8 mouse cellular contexts compared by ENCODE assay signal in the genomic region with DNA sequence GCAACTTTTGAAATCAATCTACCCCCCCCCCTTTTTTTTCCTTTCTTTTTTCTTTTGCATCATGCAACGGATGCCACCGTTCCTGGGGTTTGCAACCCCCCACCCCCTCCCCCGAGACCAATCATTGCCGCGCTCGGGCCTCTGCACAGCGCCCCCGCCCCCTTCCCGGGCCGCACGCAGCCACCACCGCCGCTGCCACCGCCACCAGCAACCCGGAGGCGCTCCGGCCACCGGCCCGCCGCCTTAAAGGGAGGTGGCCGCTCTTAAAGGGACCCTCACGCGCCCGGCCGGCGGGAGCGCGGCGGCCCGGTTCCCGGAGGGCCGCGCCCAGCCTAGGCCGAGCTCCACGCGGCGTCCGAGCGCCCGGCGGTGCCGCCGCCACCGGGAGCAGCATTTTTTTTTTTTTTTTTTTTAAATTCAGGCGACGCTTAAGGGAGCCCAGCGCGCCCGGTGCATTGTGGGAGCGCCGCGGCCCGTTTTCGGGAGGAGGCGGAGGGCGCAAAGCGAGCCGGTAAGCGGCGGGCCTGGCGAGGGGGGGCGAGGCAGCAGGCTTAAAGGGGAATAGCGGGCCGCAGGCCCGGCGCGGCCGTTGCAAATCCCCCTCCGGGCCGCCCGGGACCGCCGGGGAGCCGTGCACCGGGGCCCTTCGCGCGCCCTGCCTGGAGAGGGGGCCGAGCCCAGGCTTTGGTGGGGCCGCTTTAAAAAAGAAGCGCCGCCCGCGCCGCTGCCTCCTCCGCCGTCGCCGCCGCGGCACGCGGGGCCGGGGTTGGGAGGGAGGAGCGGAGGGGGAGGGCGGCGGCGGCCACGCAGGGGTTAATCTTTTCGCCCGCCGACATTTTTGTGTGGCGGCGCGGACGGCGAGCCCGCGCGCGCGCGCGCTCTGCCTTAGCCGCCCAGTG. TPM values are rescaled to one million over a fixed set of nuclear protein-coding genes. Genes with fewer than 3 reads are reported as not detected.
DNase-seq lines count a peak whose midpoint lies in the region; ATAC-seq and TF ChIP-seq lines count a peak whose summit lies in the region.

A gene (plus strand): TSS at position 215 of the 899 bp plus-strand sequence.

- TF ChIP-seq POLR2A in brain, embryonic 14.5 days (IDR thresholded peaks at IDR 0.05; ENCODE audit: borderline replicate concordance, extremely low read depth, insufficient read depth, insufficient read length, poor library complexity, severe bottlenecking) = peak; percentile 67

- H3K27ac ChIP-seq in heart, embryonic 11.5 days (ENCODE audit: low read depth, low read length) = peak within 1 kb of the TSS; percentile 99
- H3K27ac ChIP-seq in kidney, embryonic 16.5 days (ENCODE audit: low read length) = peak within 1 kb of the TSS; percentile 99

- no peaks in the 10 kb centered on the region for H3K9me3 ChIP-seq in heart, embryonic 11.5 days (replicated peaks; ENCODE audit: control insufficient read depth, low read length)
- no peaks in the 10 kb centered on the region for H3K9me3 ChIP-seq in kidney, embryonic 16.5 days (ENCODE audit: low read length)

- no peaks in the 10 kb centered on the region for H3K27me3 ChIP-seq in heart, embryonic 11.5 days (ENCODE audit: control insufficient read depth, insufficient read depth, low read length)
- no peaks in the 10 kb centered on the region for H3K27me3 ChIP-seq in kidney, embryonic 16.5 days (ENCODE audit: insufficient read depth, low read length)

- peak; percentile 87 for DNase-seq in CD4-positive helper T cell, adult 2 months (ENCODE audit: low read depth, low spot score)
- peak; percentile 97 for DNase-seq in brain, embryonic 14.5 days (ENCODE audit: low read depth)
- peak; percentile 86 for DNase-seq in liver
- peak; percentile 12 to 38 for DNase-seq in monocyte, adult 2 months (ENCODE audit: low read depth in 1 of 2, low spot score in 2 of 2)
- peak; percentile 68 to 73 for DNase-seq in spleen, postnatal 14 days (ENCODE audit: low spot score in 2 of 2)

- H3K9ac ChIP-seq in heart, embryonic 11.5 days (ENCODE audit: low read depth, low read length) = peak within 1 kb of the TSS; percentile 97
- peak within 1 kb of the TSS; percentile 100 for H3K9ac ChIP-seq in kidney, embryonic 16.5 days (replicated peaks; ENCODE audit: low read length)

- H3K36me3 ChIP-seq in heart, embryonic 11.5 days (ENCODE audit: control insufficient read depth, insufficient read depth, low read length) = peaks cover 8% of the 10 kb centered on the region; the same call in 1 of the 2 replicates
- H3K36me3 ChIP-seq in kidney, embryonic 16.5 days (ENCODE audit: insufficient read depth, low read length) = peaks cover 17% of the 10 kb centered on the region

- H3K4me3 ChIP-seq in heart, embryonic 11.5 days (ENCODE audit: low read depth, low read length) = peak within 1 kb of the TSS; percentile 89
- peak within 1 kb of the TSS; percentile 96 for H3K4me3 ChIP-seq in kidney, embryonic 16.5 days (ENCODE audit: low read length)

- under 1% methylated on average over 91 of the region's 115 CpGs for WGBS in heart, embryonic 11.5 days (ENCODE audit: insufficient replicate concordance)
- WGBS in kidney, embryonic 16.5 days = under 1% methylated on average over 83 of the region's 115 CpGs

- peaks cover 11% of the 10 kb centered on the region; the same call in 1 of the 2 replicates for H3K4me1 ChIP-seq in heart, embryonic 11.5 days (ENCODE audit: control insufficient read depth, insufficient read depth, low read length)
- peaks cover 16% of the 10 kb centered on the region for H3K4me1 ChIP-seq in kidney, embryonic 16.5 days (ENCODE audit: insufficient read depth, low read length)

- peak; percentile 81 for ATAC-seq in erythroblast, adult 5-6 weeks (replicated peaks; ENCODE audit: low FRiP score, poor library complexity, severe bottlenecking)
- peak; percentile 81 for ATAC-seq in heart, embryonic 11.5 days (replicated peaks; ENCODE audit: insufficient number of reproducible peaks, low FRiP score, low TSS enrichment)
- peak; percentile 79 for ATAC-seq in kidney, embryonic 16.5 days (ENCODE audit: low FRiP score, low TSS enrichment)

- H3K4me2 ChIP-seq in heart, embryonic 11.5 days = peak within 1 kb of the TSS; percentile 87
- peak within 1 kb of the TSS; percentile 76 for H3K4me2 ChIP-seq in kidney, embryonic 16.5 days (replicated peaks; ENCODE audit: low read depth, low read length)

- TF ChIP-seq CTCF in brain, embryonic 14.5 days (IDR thresholded peaks at IDR 0.05; ENCODE audit: borderline replicate concordance, extremely low read depth, insufficient read depth, insufficient read length) = no peak

RNA-seq across cellular contexts. Expression of the gene that starts here (rescaled TPM):
- polyA plus RNA-seq in brain, embryonic 14.5 days (2012; rRNA removed) = 73.8 and 77.2 TPM in 2 replicates
- total RNA-seq in erythroblast, adult 5-6 weeks (2015; ENCODE audit: low replicate concordance) = 4.4 and 9.4 TPM in 2 replicates
- 11.8 and 12.8 TPM in 2 replicates for total RNA-seq in erythroblast, adult 5-6 weeks (2017; ENCODE audit: low replicate concordance)
- 51.0 and 56.4 TPM in 2 replicates for polyA plus RNA-seq in heart, embryonic 11.5 days (2014; fragmentation: Nextera tagmentation; extraction: Ambion mirVana)
- 81.0 and 82.4 TPM in 2 replicates for polyA plus RNA-seq in kidney, embryonic 16.5 days (2015; fragmentation: Nextera tagmentation; extraction: Ambion mirVana)

Comparison
In these comparisons a context has a peak if more than half of its experiments do, and no peak if none do; other contexts are left out.
1. Peak in every context shown above with its lines: DNase-seq, ATAC-seq, H3K4me3 ChIP-seq and H3K27ac ChIP-seq.
2. DNase-seq: peak in every context shown above with its lines; median percentile 97 in brain, embryonic 14.5 days; 87 in CD4-positive helper T cell, adult 2 months; 86 in liver; 70 in spleen, postnatal 14 days; 25 in monocyte, adult 2 months.